Mouse (Mus musculus) spleen, adult 2 months (tissue): ENCODE measurements at regions not wholly inside any gene's neighbourhood (a gene's known extent, or its start where the extent isn't known, plus 50 kb on each side); places are given as distances from the start of the nearest gene placed in this dataset.

Experiments used
- DNase-seq, 2 experiments: peaks; one replicate each; pipeline versions ENCODE4 v3.0.0 to v3.0.0-alpha.2; 2012 to 2021; ENCODE audit warnings: low spot score in 2 of 2, low read depth in 1 of 2
- H3K27ac ChIP-seq: fragments of 200-500 bp; 2 replicates; pipeline ENCODE4 v1.5.1; 2012; ENCODE audit warnings: low read length, inconsistent platforms; ENCODE audit not compliant: insufficient read depth
- H3K27me3 ChIP-seq: fragments of 200-500 bp; 2 replicates; pipeline ENCODE4 v1.6.1; 2012; ENCODE audit warnings: mild to moderate bottlenecking, moderate library complexity, low read length, inconsistent platforms; ENCODE audit not compliant: control insufficient read depth, insufficient read depth
- H3K36me3 ChIP-seq: fragments of 200-500 bp; 2 replicates; pipeline ENCODE4 v1.6.1; 2012; ENCODE audit warnings: mild to moderate bottlenecking, low read length, inconsistent platforms; ENCODE audit not compliant: control insufficient read depth, insufficient read depth
- H3K4me1 ChIP-seq: fragments of 200-500 bp; 2 replicates; pipeline ENCODE4 v1.6.1; 2011; ENCODE audit warnings: inconsistent platforms; ENCODE audit not compliant: control insufficient read depth, insufficient read depth, insufficient read length
- H3K4me3 ChIP-seq: fragments of 200-500 bp; 2 replicates; pipeline ENCODE4 v1.5.1; 2011; ENCODE audit warnings: mild to moderate bottlenecking, inconsistent platforms; ENCODE audit not compliant: insufficient read depth, insufficient read length; ENCODE audit errors: extremely low read depth
- CTCF ChIP-seq: fragments of 200-500 bp; IDR thresholded peaks from 2 replicates; pipeline ENCODE4 v1.5.1; 2011; ENCODE audit warnings: mild to moderate bottlenecking, inconsistent platforms; ENCODE audit not compliant: insufficient read depth, insufficient read length, insufficient replicate concordance; ENCODE audit errors: extremely low read depth
- POLR2A ChIP-seq: fragments of 200-500 bp; IDR thresholded peaks from 2 replicates; pipeline ENCODE4 v1.6.1; 2011; ENCODE audit warnings: low read depth, low read length, inconsistent platforms
- WGBS: fragments of 180-500 bp; shearing (Covaris S2); methylation state at CpG from one replicate; pipeline ENCODE4 v1.1.7; 2018; 5-methylcytosine and 5-hydroxymethylcytosine counted together

GRCm38 (mm10) chr14:33856992-33857391 lies 66.4 kb upstream of the Gdf10 start:
- TF ChIP-seq POLR2A, result no peak
- no peak for TF ChIP-seq CTCF
- no peak overlapping the region for H3K4me3 ChIP-seq
- no peaks in the 10 kb centered on the region for H3K36me3 ChIP-seq
- H3K27ac ChIP-seq, result no peak overlapping the region
- WGBS, result 57% methylated on average over 6 of the region's 6 CpGs
- no peaks in the 10 kb centered on the region for H3K27me3 ChIP-seq
- H3K4me1 ChIP-seq, result no peaks in the 10 kb centered on the region
- DNase-seq, result no peak

DNA sequence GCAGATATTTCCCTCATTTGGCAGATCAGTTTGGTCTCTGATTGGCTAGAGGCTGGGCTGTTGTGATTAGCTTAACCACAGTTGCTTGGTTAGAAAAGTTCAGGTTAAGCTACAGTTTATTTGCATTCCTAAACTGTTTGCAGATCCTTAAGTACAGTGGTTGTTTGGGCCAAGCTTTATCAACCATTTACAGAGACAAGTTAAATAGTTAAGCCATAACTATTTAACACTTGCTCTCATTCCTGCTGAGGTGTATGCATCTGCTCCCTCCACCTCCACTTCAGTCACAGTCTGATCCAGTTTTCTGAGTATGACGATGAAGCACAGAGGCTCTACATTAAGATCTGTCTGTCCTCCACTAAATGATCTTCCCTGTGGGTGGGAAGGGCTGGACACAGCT lies 58.6 kb upstream of the Gdf10 start:
- no peak overlapping the region for H3K27ac ChIP-seq
- no peaks in the 10 kb centered on the region for H3K4me1 ChIP-seq
- TF ChIP-seq POLR2A (no peak), CTCF (no peak)
- no peak for DNase-seq
- no peaks in the 10 kb centered on the region for H3K27me3 ChIP-seq
- H3K36me3 ChIP-seq, result no peaks in the 10 kb centered on the region
- whole genome bisulfite sequencing, result 89% methylated on average over 1 of the region's 1 CpGs
- no peak overlapping the region for H3K4me3 ChIP-seq

DNA sequence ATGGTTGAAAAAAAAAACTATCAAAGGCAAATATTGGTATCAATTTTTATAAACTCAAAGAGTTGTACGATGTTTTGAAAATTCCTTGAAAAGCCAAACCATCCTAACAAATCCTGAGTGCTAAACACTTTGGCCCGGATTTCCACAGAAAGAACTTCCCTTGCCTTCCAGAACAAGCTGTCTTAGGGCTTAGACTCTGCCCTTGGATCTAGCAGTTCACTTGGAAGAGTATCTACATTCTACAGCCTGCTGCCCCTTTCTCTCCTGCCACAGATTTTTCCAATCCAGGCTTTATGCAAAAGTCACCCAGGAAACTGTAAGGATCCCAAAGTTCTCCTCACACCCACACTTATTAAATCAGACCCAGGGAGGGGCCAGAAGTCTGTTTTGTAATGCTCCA lies 57.6 kb upstream of the Gdf10 start:
- DNase-seq, result no peak
- Histone ChIP-seq H3K36me3 (no peaks in the 10 kb centered on the region), H3K27me3 (no peaks in the 10 kb centered on the region), H3K4me3 (no peak overlapping the region), H3K4me1 (no peaks in the 10 kb centered on the region), H3K27ac (no peak overlapping the region)
- 78% methylated on average over 2 of the region's 2 CpGs for WGBS
- no peak for TF ChIP-seq CTCF
- TF ChIP-seq POLR2A, result no peak

- Histone ChIP-seq H3K36me3 (no peaks in the 10 kb centered on the region), H3K4me3 (no peak overlapping the region), H3K4me1 (no peaks in the 10 kb centered on the region), H3K27me3 (no peaks in the 10 kb centered on the region), H3K27ac (no peak overlapping the region)
- WGBS, result 81% methylated on average over 3 of the region's 3 CpGs
- DNase-seq, result no peak
- TF ChIP-seq CTCF (no peak), POLR2A (no peak)
These were observed 55.7 kb upstream of the Gdf10 start for GRCm38 (mm10) chr14:33867674-33868073.
